Mouse (Mus musculus): Measurements from ENCODE around the gene Gpsm1. TPM values are rescaled to one million over a fixed set of nuclear protein-coding genes. Genes with fewer than 3 reads are reported as not detected.

The Gpsm1 gene
- polyA plus RNA-seq, 1 experiment = 357 TPM

GRCm38 (mm10) chr2:26305555-26305954 is 9.8 kb upstream of the Gpsm1 start:
- H3K4me1 ChIP-seq (ENCODE audit: control insufficient read depth, insufficient read depth, low read length) = peaks cover 13% of the 10 kb centered on the region
- no peak for TF ChIP-seq POLR2A (IDR thresholded peaks at IDR 0.05; ENCODE audit: insufficient read depth, low read depth, low read length)
- TF ChIP-seq CTCF (IDR thresholded peaks at IDR 0.05; ENCODE audit: insufficient read depth, low read depth, low read length) = no peak
- H3K4me3 ChIP-seq (ENCODE audit: insufficient read depth, low read depth, low read length) = no peak overlapping the region
- 72% methylated on average over 2 of the region's 2 CpGs for WGBS
- H3K27ac ChIP-seq (ENCODE audit: insufficient read depth, low read depth, low read length) = no peak overlapping the region

DNA sequence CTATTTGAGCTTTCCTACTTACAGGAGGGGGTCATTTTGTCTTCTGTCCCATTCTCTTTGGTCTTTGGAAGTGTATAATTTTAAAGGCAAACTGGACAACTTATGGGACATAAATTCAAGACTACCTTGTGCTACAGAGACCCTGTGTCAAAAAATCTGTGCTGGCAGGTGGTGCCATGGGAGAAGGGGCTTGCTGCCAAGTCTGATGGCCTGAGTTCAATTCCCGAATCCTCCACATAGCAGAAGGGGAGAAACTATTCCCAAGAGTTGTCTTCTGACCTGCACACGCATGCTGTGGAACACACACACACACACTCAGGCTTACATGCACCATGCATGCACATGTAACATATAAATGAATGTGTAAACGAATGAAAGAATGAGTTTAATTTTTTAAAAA is 8.6 kb upstream of the Gpsm1 start:
- no peak overlapping the region for H3K4me3 ChIP-seq (ENCODE audit: insufficient read depth, low read depth, low read length)
- H3K4me1 ChIP-seq (ENCODE audit: control insufficient read depth, insufficient read depth, low read length) = peaks cover 4% of the 10 kb centered on the region
- 91% methylated on average over 3 of the region's 3 CpGs for WGBS
- H3K27ac ChIP-seq (ENCODE audit: insufficient read depth, low read depth, low read length) = no peak overlapping the region
- no peak for TF ChIP-seq POLR2A (IDR thresholded peaks at IDR 0.05; ENCODE audit: insufficient read depth, low read depth, low read length)
- no peak for TF ChIP-seq CTCF (IDR thresholded peaks at IDR 0.05; ENCODE audit: insufficient read depth, low read depth, low read length)

DNA sequence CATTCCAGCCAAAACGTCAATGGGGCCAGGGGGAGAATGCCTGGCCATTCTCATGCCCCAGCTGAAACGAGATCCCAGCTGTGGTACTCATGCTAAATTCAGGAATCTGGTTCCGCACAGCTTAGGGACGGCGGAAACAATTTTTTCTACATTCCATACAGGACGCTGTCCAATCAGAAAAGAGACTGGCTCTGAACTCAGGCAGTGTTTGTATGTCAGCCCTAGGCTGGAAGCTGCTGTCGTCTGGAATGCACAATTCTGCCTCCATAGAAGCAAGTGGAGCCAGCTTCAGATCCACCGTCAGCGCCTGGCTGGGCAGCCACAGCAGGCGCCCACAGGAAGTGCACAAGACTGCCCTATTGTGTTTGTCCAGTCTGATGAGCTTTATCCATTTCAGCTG is 5.6 kb upstream of the Gpsm1 start:
- WGBS = 41% methylated on average over 10 of the region's 10 CpGs
- H3K4me3 ChIP-seq (ENCODE audit: insufficient read depth, low read depth, low read length) = no peak overlapping the region
- peaks cover 8% of the 10 kb centered on the region for H3K4me1 ChIP-seq (ENCODE audit: control insufficient read depth, insufficient read depth, low read length)
- TF ChIP-seq POLR2A (IDR thresholded peaks at IDR 0.05; ENCODE audit: insufficient read depth, low read depth, low read length) (no peak), CTCF (IDR thresholded peaks at IDR 0.05; ENCODE audit: insufficient read depth, low read depth, low read length) (no peak)
- no peak overlapping the region for H3K27ac ChIP-seq (ENCODE audit: insufficient read depth, low read depth, low read length)

DNA sequence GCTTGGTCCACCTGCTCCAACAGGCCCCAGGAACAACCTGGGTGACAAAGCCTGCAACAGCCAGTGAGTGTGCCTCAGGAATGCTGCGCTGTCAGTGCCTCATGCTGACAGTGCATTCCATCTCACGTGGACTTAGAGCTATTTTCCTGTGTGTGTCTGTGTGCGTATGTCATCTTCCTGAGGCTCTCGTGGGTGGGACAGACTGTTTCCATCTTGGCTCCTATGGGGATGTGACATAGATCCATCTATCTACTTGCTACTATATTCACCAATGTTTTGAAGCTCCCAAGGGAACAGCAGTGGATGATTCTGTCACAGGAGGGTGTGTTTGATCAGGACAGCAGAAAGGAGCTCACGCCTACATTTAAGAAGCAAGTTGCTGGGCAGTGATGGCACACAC is 3.4 kb upstream of the Gpsm1 start:
- TF ChIP-seq CTCF (IDR thresholded peaks at IDR 0.05; ENCODE audit: insufficient read depth, low read depth, low read length) = no peak
- TF ChIP-seq POLR2A (IDR thresholded peaks at IDR 0.05; ENCODE audit: insufficient read depth, low read depth, low read length) = no peak
- H3K4me3 ChIP-seq (ENCODE audit: insufficient read depth, low read depth, low read length) = no peak overlapping the region
- H3K27ac ChIP-seq (ENCODE audit: insufficient read depth, low read depth, low read length) = no peak overlapping the region
- H3K4me1 ChIP-seq (ENCODE audit: control insufficient read depth, insufficient read depth, low read length) = peaks cover 25% of the 10 kb centered on the region
- WGBS = 84% methylated on average over 5 of the region's 5 CpGs

DNA sequence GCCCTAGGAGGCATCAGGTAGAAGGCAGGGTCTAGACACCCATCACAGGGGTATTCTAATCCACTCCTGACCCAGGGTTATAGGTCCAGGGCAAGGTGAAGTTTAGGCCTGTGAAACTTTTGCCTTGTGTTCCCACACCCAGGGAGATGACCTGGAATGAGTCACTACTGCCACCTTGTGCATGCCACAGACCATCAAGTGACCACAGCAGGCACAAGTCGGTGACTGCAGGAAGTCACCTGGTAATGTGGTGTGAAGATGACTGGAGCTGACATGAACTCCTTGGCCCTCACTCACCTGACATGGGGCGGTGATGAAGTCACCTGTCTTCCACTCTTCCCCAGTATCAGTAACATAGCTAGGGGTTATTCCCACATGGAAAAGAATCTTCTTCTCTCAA is 2.5 kb upstream of the Gpsm1 start:
- Histone ChIP-seq H3K4me3 (ENCODE audit: insufficient read depth, low read depth, low read length) (no peak overlapping the region), H3K27ac (ENCODE audit: insufficient read depth, low read depth, low read length) (no peak overlapping the region), H3K4me1 (ENCODE audit: control insufficient read depth, insufficient read depth, low read length) (peaks cover 34% of the 10 kb centered on the region)
- TF ChIP-seq CTCF (IDR thresholded peaks at IDR 0.05; ENCODE audit: insufficient read depth, low read depth, low read length) (no peak), POLR2A (IDR thresholded peaks at IDR 0.05; ENCODE audit: insufficient read depth, low read depth, low read length) (no peak)
- WGBS = 72% methylated on average over 2 of the region's 2 CpGs

DNA sequence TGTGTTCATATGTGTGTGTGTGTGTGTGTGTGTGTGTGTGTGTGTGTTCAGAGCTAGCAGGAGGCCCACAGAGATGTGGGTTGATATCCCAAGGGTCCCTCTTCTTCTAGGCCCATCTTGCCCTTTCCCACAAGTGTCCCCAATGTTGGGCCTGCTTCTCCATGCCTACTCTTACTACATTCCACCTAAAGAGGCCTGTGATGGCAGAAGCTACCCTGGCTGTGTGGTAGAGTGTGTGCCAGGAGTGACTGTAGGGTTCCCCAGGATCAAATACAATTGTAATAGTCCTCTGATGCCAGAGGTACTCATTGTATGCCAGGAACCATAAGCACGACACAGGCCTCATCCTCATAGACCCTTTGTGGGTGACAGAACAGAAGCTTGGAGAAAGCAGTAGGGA is 1.9 kb upstream of the Gpsm1 start:
- Histone ChIP-seq H3K27ac (ENCODE audit: insufficient read depth, low read depth, low read length) (no peak overlapping the region), H3K4me3 (ENCODE audit: insufficient read depth, low read depth, low read length) (no peak overlapping the region), H3K4me1 (ENCODE audit: control insufficient read depth, insufficient read depth, low read length) (peaks cover 39% of the 10 kb centered on the region)
- WGBS = 94% methylated on average over 1 of the region's 1 CpGs
- TF ChIP-seq CTCF (IDR thresholded peaks at IDR 0.05; ENCODE audit: insufficient read depth, low read depth, low read length) = no peak
- TF ChIP-seq POLR2A (IDR thresholded peaks at IDR 0.05; ENCODE audit: insufficient read depth, low read depth, low read length) = no peak

- H3K27ac ChIP-seq (ENCODE audit: insufficient read depth, low read depth, low read length) = peak overlapping the region; percentile 83; the same call in 1 of the 2 replicates
- peak overlapping the region; percentile 85; the same call in 1 of the 2 replicates for H3K4me3 ChIP-seq (ENCODE audit: insufficient read depth, low read depth, low read length)
- peaks cover 49% of the 10 kb centered on the region for H3K4me1 ChIP-seq (ENCODE audit: control insufficient read depth, insufficient read depth, low read length)
- 57% methylated on average over 13 of the region's 13 CpGs for WGBS
- TF ChIP-seq POLR2A (IDR thresholded peaks at IDR 0.05; ENCODE audit: insufficient read depth, low read depth, low read length) = no peak
- TF ChIP-seq CTCF (IDR thresholded peaks at IDR 0.05; ENCODE audit: insufficient read depth, low read depth, low read length) = no peak
Observed at GRCm38 (mm10) chr2:26314281-26315071, 839 bp upstream of the Gpsm1 start.

GRCm38 (mm10) chr2:26315925-26316311 is 603 bp downstream of the Gpsm1 start:
- peak overlapping the region; percentile 83 for H3K27ac ChIP-seq (ENCODE audit: insufficient read depth, low read depth, low read length)
- H3K4me1 ChIP-seq (ENCODE audit: control insufficient read depth, insufficient read depth, low read length) = peaks cover 59% of the 10 kb centered on the region
- WGBS = under 1% methylated on average over 11 of the region's 11 CpGs
- peak overlapping the region; percentile 85 for H3K4me3 ChIP-seq (ENCODE audit: insufficient read depth, low read depth, low read length)
- TF ChIP-seq CTCF (IDR thresholded peaks at IDR 0.05; ENCODE audit: insufficient read depth, low read depth, low read length) (no peak), POLR2A (IDR thresholded peaks at IDR 0.05; ENCODE audit: insufficient read depth, low read depth, low read length) (no peak)

DNA sequence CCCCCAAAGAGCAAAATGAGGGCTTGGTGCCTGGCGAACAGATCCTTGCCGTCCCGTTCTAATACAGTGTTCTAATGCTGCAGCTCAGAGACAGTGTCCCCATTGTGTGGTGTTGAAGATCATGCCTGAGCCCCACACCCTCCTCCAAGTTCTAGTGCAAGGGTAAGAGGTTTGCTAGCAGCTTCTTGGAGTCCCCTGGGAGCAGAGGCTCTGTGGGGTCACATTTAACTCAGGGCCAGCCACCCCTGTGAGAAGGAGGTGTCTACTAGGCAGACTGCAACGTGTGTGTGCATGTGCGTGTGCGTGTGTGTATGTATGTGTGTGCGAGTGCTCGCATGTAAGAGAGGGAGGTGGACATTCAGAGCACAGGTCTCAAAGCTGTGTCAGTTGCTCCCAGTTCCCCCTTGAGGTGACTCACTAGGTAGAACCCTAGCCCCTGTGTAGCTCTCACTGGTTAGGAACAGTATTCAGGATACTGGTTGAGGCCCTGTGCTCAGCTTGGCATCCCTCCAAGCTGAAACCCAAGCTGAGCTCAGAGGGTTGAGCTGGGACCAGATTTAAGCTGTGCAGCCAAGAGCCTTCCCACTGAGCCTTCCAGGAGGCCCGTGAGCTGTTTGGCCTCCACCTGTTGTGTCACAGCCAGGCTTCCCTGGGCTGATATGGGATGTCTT is 1.4 kb downstream of the Gpsm1 start:
- Histone ChIP-seq H3K4me1 (ENCODE audit: control insufficient read depth, insufficient read depth, low read length) (peaks cover 60% of the 10 kb centered on the region), H3K4me3 (ENCODE audit: insufficient read depth, low read depth, low read length) (peak overlapping the region; percentile 85), H3K27ac (ENCODE audit: insufficient read depth, low read depth, low read length) (peak overlapping the region; percentile 83)
- no peak for TF ChIP-seq POLR2A (IDR thresholded peaks at IDR 0.05; ENCODE audit: insufficient read depth, low read depth, low read length)
- TF ChIP-seq CTCF (IDR thresholded peaks at IDR 0.05; ENCODE audit: insufficient read depth, low read depth, low read length) = no peak
- WGBS = 19% methylated on average over 9 of the region's 9 CpGs
